Mouse (Mus musculus) intestine, embryonic 14.5 days (tissue): ENCODE results near the gene Sgsm2. TPM values are rescaled to one million over a fixed set of nuclear protein-coding genes. Genes with fewer than 3 reads are reported as not detected.

Source experiments
- ATAC-seq: fragments of 200-750 bp; cut with Nextera tagmentation; replicated peaks from 2 replicates; pipeline ENCODE4 v1.8.0; 2017; ENCODE audit warnings: low read depth, moderate number of reproducible peaks, moderate TSS enrichment, moderate library complexity; ENCODE audit not compliant: low FRiP score, low TSS enrichment
- DNase-seq: peaks from one replicate; pipeline ENCODE4 v3.0.0-alpha.2; 2018; ENCODE audit warnings: low spot score
- H3K27ac ChIP-seq: fragments of 300-500 bp; sonication (generic); 2 replicates; pipeline ENCODE4 v1.5.1; 2014; ENCODE audit warnings: low read depth, mild to moderate bottlenecking, control low read depth
- H3K27me3 ChIP-seq: fragments of 300-500 bp; sonication (generic); replicated peaks from 2 replicates; pipeline ENCODE4 v1.6.1; 2014; ENCODE audit warnings: low read length, control low read depth; ENCODE audit not compliant: control insufficient read depth, insufficient read depth
- H3K36me3 ChIP-seq: fragments of 300-500 bp; sonication (generic); 2 replicates; pipeline ENCODE4 v1.6.1; 2014; ENCODE audit warnings: low read length, control low read depth; ENCODE audit not compliant: control insufficient read depth, insufficient read depth
- H3K4me1 ChIP-seq: fragments of 300-500 bp; sonication (generic); replicated peaks from 2 replicates; pipeline ENCODE4 v1.6.1; 2014; ENCODE audit warnings: low read length, control low read depth, mixed read lengths; ENCODE audit not compliant: control insufficient read depth, insufficient read depth
- H3K4me2 ChIP-seq: fragments of 300-500 bp; sonication (generic); 2 replicates; pipeline ENCODE4 v1.6.1; 2014; ENCODE audit warnings: low read length
- H3K4me3 ChIP-seq: fragments of 300-500 bp; sonication (generic); 2 replicates; pipeline ENCODE4 v1.5.1; 2014; ENCODE audit warnings: low read depth, low read length, control low read depth, mixed read lengths
- H3K9ac ChIP-seq: fragments of 300-500 bp; sonication (generic); 2 replicates; pipeline ENCODE4 v1.6.1; 2014; ENCODE audit warnings: mild to moderate bottlenecking, low read length
- H3K9me3 ChIP-seq: fragments of 300-500 bp; sonication (generic); 2 replicates; pipeline ENCODE4 v1.6.1; 2016; ENCODE audit warnings: low read length, control low read depth; ENCODE audit not compliant: control insufficient read depth
- WGBS: fragments of 180-500 bp; shearing (Covaris S2); extraction: QIAGEN DNeasy Blood & Tissue Kit; methylation state at CpG from one replicate; pipeline ENCODE4 v1.1.7; 2014; 5-methylcytosine and 5-hydroxymethylcytosine counted together
- polyA plus RNA-seq: library from polyadenylated mRNA; unstranded; fragments of >200 nt; fragmentation: Nextera tagmentation; extraction: Ambion mirVana; gene quantifications from 2 replicates; pipeline ENCODE4 v1.2.1, GENCODE M21; 2014

The Sgsm2 gene
- polyA plus RNA-seq, 1 experiment from 2014 or later, result 6.2 TPM

DNA sequence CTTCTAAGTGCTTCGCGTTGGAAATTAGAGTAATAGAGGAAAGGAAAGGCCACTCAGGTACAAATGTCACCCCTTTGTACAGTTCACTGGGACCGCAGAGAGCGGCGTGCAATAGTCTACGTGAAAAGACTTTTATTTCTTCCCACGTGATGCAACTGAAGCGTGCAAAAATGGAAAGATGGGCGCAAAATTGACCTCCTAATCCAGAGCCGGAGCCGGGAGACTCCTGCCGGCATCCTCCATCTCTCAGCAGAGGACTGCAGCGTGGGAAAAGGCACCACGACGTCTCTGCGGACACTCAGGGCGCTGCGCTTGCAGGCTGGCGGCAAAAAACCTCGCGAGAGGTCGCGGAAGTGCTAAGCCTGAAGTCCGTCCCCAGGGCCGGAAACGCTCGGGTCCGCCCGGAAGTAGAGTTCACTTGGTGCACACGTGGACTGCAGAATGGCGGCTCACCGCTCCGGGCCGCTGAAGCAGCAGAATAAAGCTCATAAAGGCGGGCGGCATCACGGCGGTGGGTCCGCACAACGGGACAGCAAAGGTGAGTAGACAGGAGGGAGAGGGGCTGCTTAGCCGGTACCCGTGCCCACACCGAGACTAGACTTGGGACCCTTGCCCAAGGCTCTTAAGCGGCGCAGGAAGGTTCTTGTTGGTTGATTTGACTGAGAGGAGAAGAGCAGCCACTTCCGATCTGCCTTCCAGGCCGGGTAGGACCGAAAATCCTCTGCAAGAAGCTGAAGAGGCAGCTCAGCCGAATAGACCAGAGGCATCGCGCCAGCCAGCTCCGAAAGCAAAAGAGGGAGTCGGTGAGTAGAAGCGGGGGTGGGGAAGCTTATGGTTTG lies 1.0 kb upstream of the Sgsm2 start, which contains the start of gene Tsr1:
Gene Tsr1 (plus strand): TSS at position 394 of the 839 bp plus-strand sequence.
- Histone ChIP-seq H3K27me3 (no peaks in the 10 kb centered on the region), H3K9me3 (no peaks in the 10 kb centered on the region), H3K9ac (peak within 1 kb of the TSS; percentile 81), H3K4me1 (peaks cover 11% of the 10 kb centered on the region; the same call in 1 of the 2 replicates), H3K27ac (peak within 1 kb of the TSS; percentile 78), H3K36me3 (peaks cover 37% of the 10 kb centered on the region), H3K4me3 (peak within 1 kb of the TSS; percentile 97), H3K4me2 (peak within 1 kb of the TSS; percentile 93)
- under 1% methylated on average over 54 of the region's 54 CpGs for WGBS
- ATAC-seq (peak; percentile 80), DNase-seq (peak; percentile 87)

- WGBS, result under 1% methylated on average over 48 of the region's 55 CpGs
Measured at GRCm38 (mm10) chr11:74895980-74896900, 620 bp downstream of the Sgsm2 start.

GRCm38 (mm10) chr11:74894619-74895018 lies 2.2 kb downstream of the Sgsm2 start:
- no peak overlapping the region for H3K9ac ChIP-seq
- no peak for ATAC-seq
- H3K4me1 ChIP-seq, result 0 out of 2 replicates have a peak, but pooled peaks cover 7% of the 10 kb centered on the region
- no peak overlapping the region for H3K4me3 ChIP-seq
- H3K36me3 ChIP-seq, result peaks cover 4% of the 10 kb centered on the region
- 70% methylated on average over 4 of the region's 4 CpGs for WGBS
- H3K4me2 ChIP-seq, result no peak overlapping the region
- no peaks in the 10 kb centered on the region for H3K9me3 ChIP-seq
- no peak overlapping the region for H3K27ac ChIP-seq
- no peaks in the 10 kb centered on the region for H3K27me3 ChIP-seq
- DNase-seq, result no peak

More at GRCm38 (mm10) chr11:74895980-74896900, 620 bp downstream of the Sgsm2 start:
- Histone ChIP-seq H3K4me3 (peak overlapping the region; percentile 97), H3K27me3 (no peaks in the 10 kb centered on the region), H3K4me1 (peaks cover 11% of the 10 kb centered on the region; the same call in 1 of the 2 replicates), H3K27ac (peak overlapping the region; percentile 78), H3K9me3 (no peaks in the 10 kb centered on the region), H3K4me2 (peak overlapping the region; percentile 93), H3K9ac (peak overlapping the region; percentile 81), H3K36me3 (peaks cover 20% of the 10 kb centered on the region)
- DNase-seq (peak; percentile 85), ATAC-seq (peak; percentile 70)

DNA sequence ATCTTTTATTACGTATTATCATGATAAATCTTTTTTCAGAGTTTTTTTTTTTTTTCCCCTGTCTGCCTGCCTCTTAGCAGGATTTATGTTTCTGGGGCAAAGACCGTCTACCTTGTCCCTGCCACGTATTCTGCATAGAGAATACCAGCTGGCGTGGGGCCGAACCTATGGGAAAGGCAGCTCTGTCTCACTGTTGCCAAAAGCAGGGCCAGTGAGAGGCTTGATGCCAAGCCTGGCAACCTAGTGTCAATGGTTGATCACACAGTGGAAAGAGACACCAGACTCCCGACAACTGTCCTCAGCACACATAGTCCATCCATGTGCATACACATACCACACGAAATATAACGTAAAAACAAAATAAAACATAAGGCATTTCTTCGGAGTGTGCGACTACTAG lies 13.8 kb downstream of the Sgsm2 start:
- WGBS, result 95% methylated on average over 10 of the region's 10 CpGs
- no peak overlapping the region for H3K4me3 ChIP-seq
- no peaks in the 10 kb centered on the region for H3K27me3 ChIP-seq
- H3K27ac ChIP-seq, result no peak overlapping the region
- H3K9me3 ChIP-seq, result no peaks in the 10 kb centered on the region
- DNase-seq (no peak), ATAC-seq (no peak)
- no peak overlapping the region for H3K9ac ChIP-seq
- 0 out of 2 replicates have a peak, but pooled peaks cover 3% of the 10 kb centered on the region for H3K4me1 ChIP-seq
- H3K36me3 ChIP-seq, result no peaks in the 10 kb centered on the region
- no peak overlapping the region for H3K4me2 ChIP-seq

- Histone ChIP-seq H3K27me3 (no peaks in the 10 kb centered on the region), H3K4me1 (peaks cover 6% of the 10 kb centered on the region; the same call in 1 of the 2 replicates), H3K36me3 (no peaks in the 10 kb centered on the region), H3K9me3 (no peaks in the 10 kb centered on the region), H3K4me3 (no peak overlapping the region), H3K4me2 (no peak overlapping the region), H3K27ac (no peak overlapping the region), H3K9ac (no peak overlapping the region)
- ATAC-seq, result no peak
- 53% methylated on average over 14 of the region's 14 CpGs for WGBS
- no peak for DNase-seq
Measured at GRCm38 (mm10) chr11:74881979-74882378, 14.9 kb downstream of the Sgsm2 start.

DNA sequence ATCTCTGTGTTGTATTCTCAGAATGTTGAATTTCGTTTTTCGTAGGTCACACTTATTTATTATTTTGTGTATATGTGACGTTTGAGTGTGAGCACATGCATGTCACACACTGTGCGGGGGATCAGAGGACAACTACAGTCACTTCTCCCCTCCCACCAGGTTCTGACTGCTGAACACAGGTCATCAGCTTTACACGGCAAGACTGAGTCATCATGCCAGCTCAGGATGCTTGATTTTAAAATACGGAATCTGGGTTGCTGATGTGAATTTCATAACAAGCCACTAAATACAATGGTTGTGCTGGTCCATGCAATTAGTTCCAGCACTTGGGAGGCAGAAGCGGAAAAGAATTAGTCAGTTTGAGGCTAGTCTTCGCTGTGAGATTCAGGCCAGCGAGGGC lies 15.9 kb downstream of the Sgsm2 start:
- Histone ChIP-seq H3K9ac (no peak overlapping the region), H3K36me3 (no peaks in the 10 kb centered on the region), H3K4me3 (no peak overlapping the region), H3K27me3 (no peaks in the 10 kb centered on the region), H3K9me3 (no peaks in the 10 kb centered on the region), H3K27ac (no peak overlapping the region), H3K4me2 (no peak overlapping the region), H3K4me1 (peaks cover 13% of the 10 kb centered on the region; the same call in 1 of the 2 replicates)
- 86% methylated on average over 9 of the region's 9 CpGs for WGBS
- ATAC-seq (no peak), DNase-seq (no peak)

- Histone ChIP-seq H3K27me3 (no peaks in the 10 kb centered on the region), H3K27ac (no peak overlapping the region), H3K4me2 (peak overlapping the region; percentile 31), H3K4me3 (no peak overlapping the region), H3K9ac (no peak overlapping the region), H3K9me3 (no peaks in the 10 kb centered on the region), H3K4me1 (peaks cover 12% of the 10 kb centered on the region; the same call in 1 of the 2 replicates), H3K36me3 (no peaks in the 10 kb centered on the region)
- DNase-seq (peak; percentile 65), ATAC-seq (peak; percentile 87)
- 2% methylated on average over 9 of the region's 9 CpGs for WGBS
Measured at GRCm38 (mm10) chr11:74876801-74877200, 20.1 kb downstream of the Sgsm2 start.

DNA sequence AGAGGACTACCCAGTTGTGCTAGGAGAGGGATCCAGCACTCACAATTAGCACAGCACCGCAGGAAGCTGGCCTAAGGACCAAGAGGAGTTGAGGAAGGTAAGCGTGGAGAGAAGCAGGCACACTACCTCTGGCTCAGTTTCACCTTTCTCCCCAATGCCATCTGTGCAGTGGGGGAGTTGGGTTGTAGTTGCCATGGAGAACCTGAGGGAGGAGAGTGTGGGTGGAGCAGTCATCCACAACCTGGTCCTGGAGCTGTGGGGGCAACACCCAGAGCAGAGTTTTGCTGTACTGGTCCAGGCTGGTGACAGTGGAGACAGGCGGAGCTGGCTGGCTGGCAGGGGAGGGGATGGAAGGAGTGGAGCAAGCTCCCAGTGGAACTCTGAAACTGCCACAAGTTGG lies 22.2 kb downstream of the Sgsm2 start:
- Histone ChIP-seq H3K4me1 (peaks cover 10% of the 10 kb centered on the region; the same call in 1 of the 2 replicates), H3K9me3 (no peaks in the 10 kb centered on the region), H3K36me3 (no peaks in the 10 kb centered on the region), H3K27me3 (no peaks in the 10 kb centered on the region), H3K27ac (no peak overlapping the region), H3K9ac (no peak overlapping the region), H3K4me3 (no peak overlapping the region), H3K4me2 (no peak overlapping the region)
- ATAC-seq (no peak), DNase-seq (no peak)
- WGBS, result 55% methylated on average over 3 of the region's 3 CpGs
